Mouse (Mus musculus) MEL (cell line): Measurements from ENCODE around the gene Pi16.

Experiments used
- CTCF ChIP-seq, 3 experiments: IDR thresholded peaks in 2 of 3; conservative IDR thresholded peaks in 1 of 3; 2 replicates each; pipeline ENCODE4 v1.5.1; 2011 to 2012; ENCODE audit warnings: low read length in 3 of 3, low read depth in 2 of 3, mild to moderate bottlenecking in 2 of 3, improper control_type of control experiment in 1 of 3, inconsistent platforms in 1 of 3, mixed read lengths in 1 of 3, moderate library complexity in 1 of 3; ENCODE audit not compliant: control insufficient read depth in 1 of 3, insufficient read depth in 1 of 3, poor library complexity in 1 of 3, severe bottlenecking in 1 of 3
- EP300 ChIP-seq, 2 experiments: IDR thresholded peaks; 2 replicates each; pipeline ENCODE4 v1.6.1; 2011; ENCODE audit warnings: improper control_type of control experiment in 2 of 2, low read length in 2 of 2, low read depth in 1 of 2, mild to moderate bottlenecking in 1 of 2
- GATA1 ChIP-seq: IDR thresholded peaks from 2 replicates; pipeline ENCODE4 v1.6.1; 2011; ENCODE audit warnings: low read depth, low read length, improper control_type of control experiment
- JUND ChIP-seq: IDR thresholded peaks from 2 replicates; pipeline ENCODE4 v1.6.1; 2011; ENCODE audit warnings: low read depth, mild to moderate bottlenecking, improper control_type of control experiment, low read length
- MEF2A ChIP-seq: IDR thresholded peaks from 2 replicates; pipeline ENCODE4 v1.6.1; 2014; ENCODE audit warnings: low read depth, mild to moderate bottlenecking, inconsistent platforms, low read length, improper control_type of control experiment; ENCODE audit not compliant: poor library complexity, insufficient replicate concordance, severe bottlenecking; ENCODE audit errors: extremely low read depth
- MXI1 ChIP-seq: IDR thresholded peaks from 2 replicates; pipeline ENCODE4 v1.6.1; 2011; ENCODE audit warnings: mild to moderate bottlenecking, low read depth, low read length, improper control_type of control experiment
- POLR2A ChIP-seq, 2 experiments: IDR thresholded peaks; 2 replicates each; pipeline ENCODE4 v1.6.1; 2011 to 2012; ENCODE audit warnings: low read length in 2 of 2, mild to moderate bottlenecking in 2 of 2, control low read depth in 1 of 2, improper control_type of control experiment in 1 of 2, low read depth in 1 of 2, moderate library complexity in 1 of 2; ENCODE audit not compliant: control insufficient read depth in 1 of 2, insufficient read depth in 1 of 2, poor library complexity in 1 of 2
- RAD21 ChIP-seq: IDR thresholded peaks from 2 replicates; pipeline ENCODE4 v1.6.1; 2011; ENCODE audit warnings: mild to moderate bottlenecking, low read depth, low read length, improper control_type of control experiment
- TAL1 ChIP-seq: IDR thresholded peaks from 2 replicates; pipeline ENCODE4 v1.6.1; 2012; ENCODE audit warnings: mild to moderate bottlenecking, inconsistent platforms, low read length, moderate library complexity, mixed read lengths
- TBP ChIP-seq: IDR thresholded peaks from 2 replicates; pipeline ENCODE4 v1.8.0; 2011; ENCODE audit warnings: low read depth, low read length, improper control_type of control experiment
- TCF12 ChIP-seq: IDR thresholded peaks from 2 replicates; pipeline ENCODE4 v1.6.1; 2014; ENCODE audit warnings: low read depth, mild to moderate bottlenecking, inconsistent platforms, low read length, improper control_type of control experiment, moderate library complexity
- UBTF ChIP-seq: IDR thresholded peaks from 2 replicates; pipeline ENCODE4 v1.6.1; 2012; ENCODE audit warnings: low read depth, mild to moderate bottlenecking, inconsistent platforms, low read length, improper control_type of control experiment, moderate library complexity, borderline replicate concordance; ENCODE audit not compliant: insufficient read depth

DNA sequence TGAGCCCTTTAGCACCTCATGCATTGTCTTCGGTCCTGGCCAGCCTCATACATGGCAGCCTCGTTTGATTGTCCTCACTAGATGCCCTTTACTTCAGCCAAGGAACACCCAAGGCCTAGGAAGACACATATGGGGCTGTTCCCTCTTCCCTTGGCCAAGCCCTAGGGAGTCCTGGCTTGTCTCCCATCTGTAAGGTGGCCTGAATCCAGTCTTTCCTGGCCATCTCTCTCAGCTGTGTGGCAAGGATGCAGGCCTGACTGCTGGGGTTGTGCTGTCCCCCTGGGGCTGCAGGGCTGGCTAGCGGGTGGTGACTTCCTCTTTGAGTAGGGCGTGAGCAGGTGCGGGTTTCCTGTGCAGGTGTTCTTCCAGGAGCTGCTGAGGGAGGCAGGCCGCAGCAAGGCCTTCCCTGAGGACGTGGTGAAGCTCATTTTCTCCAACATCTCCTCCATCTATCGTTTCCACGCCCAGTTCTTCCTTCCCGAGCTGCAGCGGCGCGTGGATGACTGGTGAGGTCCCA, 47.7 kb downstream of the Pi16 start:
- TF ChIP-seq GATA1 = no peak
- TF ChIP-seq TBP = no peak
- no peak for TF ChIP-seq MEF2A
- no peak for TF ChIP-seq TCF12
- TF ChIP-seq RAD21 = no peak
- no peak for TF ChIP-seq UBTF
- no peak for TF ChIP-seq CTCF (IDR thresholded peaks at IDR 0.05 in 2 of 3, conservative IDR thresholded peaks at IDR 0.05 in 1 of 3; ENCODE audit: control insufficient read depth in 1 of 3, insufficient read depth in 1 of 3, low read depth in 2 of 3, low read length in 3 of 3, poor library complexity in 1 of 3, severe bottlenecking in 1 of 3)
- TF ChIP-seq MXI1 = no peak
- no peak for TF ChIP-seq JUND
- TF ChIP-seq TAL1 = no peak
- no peak for TF ChIP-seq EP300 (IDR thresholded peaks at IDR 0.05; ENCODE audit: low read depth in 1 of 2, low read length in 2 of 2)
- no peak for TF ChIP-seq POLR2A (IDR thresholded peaks at IDR 0.05; ENCODE audit: control insufficient read depth in 1 of 2, insufficient read depth in 1 of 2, low read depth in 1 of 2, low read length in 2 of 2, poor library complexity in 1 of 2)
